Mouse (Mus musculus) hindbrain, embryonic 13.5 days (tissue): ENCODE measurements around the gene Tjp3. TPM values are rescaled to one million over a fixed set of nuclear protein-coding genes. Genes with fewer than 3 reads are reported as not detected.

Experiments used
- ATAC-seq: fragments of 200-750 bp; cut with Nextera tagmentation; 2 replicates; pipeline ENCODE4 v1.8.0; 2017; ENCODE audit warnings: moderate TSS enrichment; ENCODE audit not compliant: low FRiP score
- H3K27ac ChIP-seq: fragments of 300-500 bp; sonication (generic); 2 replicates; pipeline ENCODE4 v1.5.1; 2015; ENCODE audit warnings: inconsistent platforms, mild to moderate bottlenecking, moderate library complexity
- H3K27me3 ChIP-seq: fragments of 300-500 bp; sonication (generic); 2 replicates; pipeline ENCODE4 v1.6.1; 2015; ENCODE audit warnings: mild to moderate bottlenecking, inconsistent platforms
- H3K36me3 ChIP-seq: fragments of 300-500 bp; sonication (generic); 2 replicates; pipeline ENCODE4 v1.6.1; 2015; ENCODE audit warnings: mild to moderate bottlenecking, inconsistent platforms
- H3K4me1 ChIP-seq: fragments of 300-500 bp; sonication (generic); replicated peaks from 2 replicates; pipeline ENCODE4 v1.6.1; 2015; ENCODE audit warnings: inconsistent platforms
- H3K4me2 ChIP-seq: fragments of 300-500 bp; sonication (generic); 2 replicates; pipeline ENCODE4 v1.6.1; 2015; ENCODE audit warnings: inconsistent platforms, mild to moderate bottlenecking, moderate library complexity
- H3K4me3 ChIP-seq: fragments of 300-500 bp; sonication (generic); 2 replicates; pipeline ENCODE4 v1.5.1; 2015; ENCODE audit warnings: mild to moderate bottlenecking, inconsistent platforms
- H3K9ac ChIP-seq: fragments of 300-500 bp; sonication (generic); 2 replicates; pipeline ENCODE4 v1.6.1; 2015; ENCODE audit warnings: mild to moderate bottlenecking, inconsistent platforms
- H3K9me3 ChIP-seq: fragments of 300-500 bp; sonication (generic); 2 replicates; pipeline ENCODE4 v1.6.1; 2016; ENCODE audit warnings: inconsistent platforms
- WGBS: fragments of 180-500 bp; shearing (Covaris S2); methylation state at CpG from one replicate; pipeline ENCODE4 v1.1.7; 2015; 5-methylcytosine and 5-hydroxymethylcytosine counted together
- polyA plus RNA-seq: library from polyadenylated mRNA; unstranded; fragments of >200 nt; fragmentation: Nextera tagmentation; extraction: Ambion mirVana; gene quantifications from 2 replicates; pipeline ENCODE4 v1.2.1, GENCODE M21; 2015

The Tjp3 gene
- polyA plus RNA-seq, 1 experiment from 2014 or later: 4.5 TPM

DNA sequence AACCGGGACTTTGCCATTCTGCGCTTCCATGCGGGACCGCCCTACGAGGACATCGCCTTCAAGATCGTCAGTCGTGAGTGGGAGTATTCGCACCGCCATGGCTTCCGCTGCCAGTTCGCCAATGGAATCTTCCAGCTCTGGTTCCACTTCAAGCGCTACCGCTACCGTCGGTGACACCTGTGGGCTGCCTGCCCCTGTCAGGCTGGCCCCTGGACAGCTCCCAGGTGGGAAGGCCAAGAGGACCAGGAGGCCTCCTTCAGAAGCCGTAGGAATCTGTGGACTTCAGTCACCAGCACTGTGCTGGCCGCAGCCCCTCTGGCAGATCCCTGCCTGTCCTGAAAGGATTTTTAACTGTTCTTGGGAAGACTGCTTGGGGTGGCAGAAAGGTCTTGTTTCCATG is 34.4 kb upstream of the Tjp3 start:
- peaks cover 19% of the 10 kb centered on the region for H3K4me1 ChIP-seq
- no peaks in the 10 kb centered on the region for H3K9me3 ChIP-seq
- H3K4me2 ChIP-seq: no peak overlapping the region
- no peak for ATAC-seq
- H3K9ac ChIP-seq: no peak overlapping the region
- no peak overlapping the region for H3K27ac ChIP-seq
- peaks cover 6% of the 10 kb centered on the region for H3K27me3 ChIP-seq
- H3K4me3 ChIP-seq: no peak overlapping the region
- 95% methylated on average over 18 of the region's 18 CpGs for WGBS
- peaks cover 61% of the 10 kb centered on the region for H3K36me3 ChIP-seq

DNA sequence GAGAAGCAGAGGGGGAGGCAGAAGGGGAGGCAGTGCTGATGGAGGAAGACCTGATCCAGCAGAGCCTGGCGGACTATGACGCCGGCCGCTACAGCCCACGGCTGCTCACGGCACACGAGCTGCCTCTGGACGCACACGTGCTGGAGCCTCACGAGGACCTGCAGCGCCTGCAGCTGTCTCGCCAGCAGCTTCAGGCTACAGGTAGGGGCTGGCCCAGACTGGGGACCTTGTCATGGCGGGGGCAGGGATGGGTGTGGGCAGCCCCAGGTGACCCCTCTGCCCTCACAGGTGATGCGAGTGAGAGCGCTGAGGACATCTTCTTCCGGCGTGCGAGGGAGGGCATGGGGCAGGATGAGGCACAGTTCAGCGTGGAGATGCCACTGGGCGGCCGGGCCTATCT is 33.8 kb upstream of the Tjp3 start:
- no peak for ATAC-seq
- no peaks in the 10 kb centered on the region for H3K9me3 ChIP-seq
- no peak overlapping the region for H3K9ac ChIP-seq
- 0 out of 2 replicates have a peak, but pooled peaks cover under 1% of the 10 kb centered on the region for H3K27me3 ChIP-seq
- no peak overlapping the region for H3K27ac ChIP-seq
- H3K4me1 ChIP-seq: peaks cover 19% of the 10 kb centered on the region
- H3K4me3 ChIP-seq: no peak overlapping the region
- peaks cover 61% of the 10 kb centered on the region for H3K36me3 ChIP-seq
- no peak overlapping the region for H3K4me2 ChIP-seq
- 94% methylated on average over 21 of the region's 21 CpGs for WGBS

DNA sequence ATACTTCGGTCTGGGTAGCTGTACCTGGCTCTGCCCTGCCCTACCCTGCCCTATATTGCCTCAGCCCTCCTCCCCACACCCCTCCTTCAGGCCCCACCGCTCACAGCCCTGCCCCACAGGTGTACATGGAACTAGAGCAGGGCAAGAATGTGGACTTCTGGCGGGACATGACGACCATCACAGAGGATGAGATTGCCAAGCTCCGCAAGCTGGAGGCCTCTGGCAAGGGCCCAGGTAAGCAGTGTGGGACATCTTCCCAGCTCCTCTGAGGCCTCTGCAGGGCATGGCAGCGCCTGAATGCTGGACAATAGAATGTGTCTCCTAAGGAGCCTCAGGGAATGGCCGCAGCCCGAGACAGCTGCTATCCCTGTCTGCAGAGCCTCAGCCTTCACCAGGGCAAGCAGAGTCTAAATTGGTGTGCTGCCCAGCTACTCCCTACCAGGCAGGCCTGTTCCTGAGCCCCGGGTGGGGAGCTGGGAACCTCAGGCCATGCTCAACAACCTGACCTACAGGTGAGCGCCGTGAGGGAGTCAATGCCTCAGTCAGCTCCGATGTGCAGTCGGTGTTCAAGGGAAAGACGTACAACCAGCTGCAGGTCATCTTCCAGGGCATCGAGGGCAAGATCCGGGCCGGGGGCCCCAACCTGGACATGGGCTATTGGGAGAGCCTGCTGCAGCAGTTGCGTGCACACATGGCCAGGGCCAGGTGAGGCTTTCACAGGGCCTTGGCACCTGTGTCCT is 32.6 kb upstream of the Tjp3 start:
- no peak overlapping the region for H3K27ac ChIP-seq
- H3K9ac ChIP-seq: no peak overlapping the region
- no peak overlapping the region for H3K4me2 ChIP-seq
- H3K4me3 ChIP-seq: no peak overlapping the region
- no peaks in the 10 kb centered on the region for H3K27me3 ChIP-seq
- 95% methylated on average over 18 of the region's 18 CpGs for WGBS
- peaks cover 62% of the 10 kb centered on the region for H3K36me3 ChIP-seq
- ATAC-seq: no peak
- no peaks in the 10 kb centered on the region for H3K9me3 ChIP-seq
- H3K4me1 ChIP-seq: peaks cover 30% of the 10 kb centered on the region

DNA sequence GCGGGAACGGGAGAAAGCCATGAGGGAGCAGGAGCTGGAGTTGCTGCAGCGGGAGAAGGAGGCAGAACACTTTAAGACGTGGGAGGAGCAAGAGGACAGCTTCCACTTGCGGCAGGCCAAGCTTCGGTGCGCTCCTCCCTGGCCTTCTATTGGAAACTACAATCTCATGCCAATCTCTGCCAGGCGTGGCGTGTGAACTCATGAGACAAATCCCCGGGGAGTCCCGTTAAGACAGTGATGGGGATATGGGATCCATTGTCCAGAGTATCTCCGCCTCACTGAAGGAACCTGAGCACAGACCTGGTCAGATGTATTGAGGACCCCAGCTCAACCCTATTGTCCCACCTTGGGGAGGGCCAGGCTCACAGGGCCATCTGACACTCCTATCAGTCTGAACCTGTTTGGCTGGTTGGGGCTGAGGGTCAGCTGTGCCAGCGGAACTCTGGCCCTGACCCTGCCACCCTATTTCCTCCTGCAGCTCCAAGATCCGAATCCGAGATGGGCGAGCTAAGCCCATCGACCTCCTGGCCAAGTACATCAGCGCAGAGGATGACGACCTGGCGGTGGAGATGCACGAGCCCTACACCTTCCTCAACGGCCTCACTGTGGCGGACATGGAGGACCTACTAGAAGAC is 31.9 kb upstream of the Tjp3 start:
- WGBS: 96% methylated on average over 23 of the region's 23 CpGs
- ATAC-seq: no peak
- H3K27ac ChIP-seq: no peak overlapping the region
- H3K36me3 ChIP-seq: peaks cover 68% of the 10 kb centered on the region
- H3K9me3 ChIP-seq: no peaks in the 10 kb centered on the region
- no peak overlapping the region for H3K4me2 ChIP-seq
- peaks cover 34% of the 10 kb centered on the region for H3K4me1 ChIP-seq
- no peak overlapping the region for H3K4me3 ChIP-seq
- H3K9ac ChIP-seq: no peak overlapping the region
- H3K27me3 ChIP-seq: no peaks in the 10 kb centered on the region

DNA sequence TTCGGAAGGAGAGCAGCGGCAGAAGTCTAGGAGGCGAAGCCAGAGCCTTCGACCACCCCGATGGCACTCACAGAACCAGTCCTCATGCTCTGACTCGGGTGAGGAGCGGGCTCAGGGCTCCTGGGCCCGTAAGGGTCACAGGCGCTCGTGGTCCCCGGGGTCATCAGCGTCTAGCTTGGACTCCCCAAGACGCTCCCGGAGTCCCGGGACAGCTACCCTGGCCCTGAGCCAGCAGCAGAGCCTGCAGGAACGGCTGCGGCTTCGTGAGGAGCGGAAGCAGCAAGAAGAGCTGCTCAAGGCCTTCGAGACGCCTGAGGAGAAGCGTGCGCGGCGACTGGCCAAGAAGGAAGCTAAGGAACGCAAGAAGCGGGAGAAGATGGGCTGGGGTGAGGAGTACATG is 31.1 kb upstream of the Tjp3 start:
- Histone ChIP-seq H3K36me3 (peaks cover 68% of the 10 kb centered on the region), H3K4me3 (peak overlapping the region; percentile 74)
- no peak for ATAC-seq

DNA sequence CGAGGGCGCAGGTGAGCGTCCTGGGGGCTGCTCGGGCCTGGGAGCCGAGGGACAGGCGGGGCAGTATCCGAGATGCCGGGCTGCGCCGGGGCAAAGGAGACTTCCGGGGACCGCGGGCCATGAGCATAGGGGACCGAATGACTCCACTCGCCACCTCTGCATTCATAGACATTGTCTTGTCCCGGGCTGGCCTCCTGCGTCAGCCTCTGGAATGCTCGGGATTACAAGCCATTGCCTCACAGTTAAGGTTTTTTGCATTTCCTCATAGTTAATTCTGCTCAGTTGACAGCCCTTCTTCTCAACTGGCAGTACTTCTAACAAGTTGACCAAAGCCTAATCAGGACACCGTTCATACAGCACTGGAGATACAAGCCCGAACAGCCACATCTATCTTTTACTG is 30.1 kb upstream of the Tjp3 start:
- Histone ChIP-seq H3K27ac (peak overlapping the region; percentile 90), H3K9ac (peak overlapping the region; percentile 90), H3K4me2 (peak overlapping the region; percentile 84), H3K27me3 (no peaks in the 10 kb centered on the region), H3K4me3 (peak overlapping the region; percentile 74), H3K4me1 (peaks cover 42% of the 10 kb centered on the region), H3K36me3 (peaks cover 66% of the 10 kb centered on the region), H3K9me3 (no peaks in the 10 kb centered on the region)
- WGBS: 3% methylated on average over 20 of the region's 20 CpGs
- peak; percentile 0; the same call in 1 of the 2 replicates for ATAC-seq

More for the DNA sequence above, 31.1 kb upstream of the Tjp3 start:
- Histone ChIP-seq H3K4me1 (peaks cover 32% of the 10 kb centered on the region), H3K9ac (peak overlapping the region; percentile 90), H3K9me3 (no peaks in the 10 kb centered on the region), H3K27me3 (no peaks in the 10 kb centered on the region), H3K27ac (no peak overlapping the region), H3K4me2 (peak overlapping the region; percentile 84)
- WGBS: 94% methylated on average over 27 of the region's 27 CpGs

DNA sequence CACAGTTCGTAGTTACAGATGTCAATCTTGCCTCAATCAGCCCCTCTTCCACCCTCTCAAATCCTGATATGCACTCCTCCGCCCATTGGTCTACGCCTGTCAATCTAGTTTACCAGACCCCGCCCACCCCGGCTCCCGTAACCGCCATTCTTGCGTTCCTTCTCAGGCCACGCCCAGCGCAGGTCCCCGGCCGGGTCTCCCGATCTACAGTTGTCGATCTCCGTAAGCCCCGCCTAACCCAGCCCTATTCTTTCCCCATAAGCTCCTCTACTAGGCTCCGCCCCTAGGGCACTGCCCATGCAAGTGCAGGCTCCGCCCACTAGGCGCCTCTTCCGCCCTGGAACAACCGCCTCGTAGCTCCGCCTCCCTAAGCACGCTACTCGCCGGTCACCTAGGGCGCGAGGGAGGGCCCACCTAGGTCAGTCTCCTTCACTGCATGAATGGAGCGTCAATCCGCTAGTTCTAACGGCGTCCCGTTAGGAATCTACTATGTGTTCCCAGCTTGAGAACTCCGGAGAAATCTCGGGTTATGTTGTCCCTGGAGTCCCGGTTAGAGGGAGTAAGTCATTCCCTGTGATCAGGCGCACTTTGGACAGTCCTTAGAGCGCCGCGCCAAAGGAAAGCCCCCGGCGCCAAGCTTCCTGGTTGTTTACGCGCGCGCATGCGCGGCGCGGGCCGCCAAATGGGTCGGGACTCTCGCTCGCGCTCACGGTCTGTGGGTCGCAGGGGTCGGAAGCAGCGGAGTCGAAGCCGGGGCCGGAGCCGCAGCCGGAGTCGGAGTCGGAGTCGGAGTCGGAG is 29.4 kb upstream of the Tjp3 start, which contains the start of gene Cactin:
Gene Cactin, plus strand, starts transcription at position 554 of the 798 bp plus-strand sequence.
- Histone ChIP-seq H3K27me3 (no peaks in the 10 kb centered on the region), H3K4me1 (peaks cover 45% of the 10 kb centered on the region), H3K36me3 (peaks cover 66% of the 10 kb centered on the region), H3K4me3 (peak within 1 kb of the TSS; percentile 74), H3K9me3 (no peaks in the 10 kb centered on the region), H3K4me2 (peak within 1 kb of the TSS; percentile 84), H3K9ac (peak within 1 kb of the TSS; percentile 90), H3K27ac (peak within 1 kb of the TSS; percentile 90)
- ATAC-seq: peak; percentile 93
- under 1% methylated on average over 68 of the region's 68 CpGs for WGBS

DNA sequence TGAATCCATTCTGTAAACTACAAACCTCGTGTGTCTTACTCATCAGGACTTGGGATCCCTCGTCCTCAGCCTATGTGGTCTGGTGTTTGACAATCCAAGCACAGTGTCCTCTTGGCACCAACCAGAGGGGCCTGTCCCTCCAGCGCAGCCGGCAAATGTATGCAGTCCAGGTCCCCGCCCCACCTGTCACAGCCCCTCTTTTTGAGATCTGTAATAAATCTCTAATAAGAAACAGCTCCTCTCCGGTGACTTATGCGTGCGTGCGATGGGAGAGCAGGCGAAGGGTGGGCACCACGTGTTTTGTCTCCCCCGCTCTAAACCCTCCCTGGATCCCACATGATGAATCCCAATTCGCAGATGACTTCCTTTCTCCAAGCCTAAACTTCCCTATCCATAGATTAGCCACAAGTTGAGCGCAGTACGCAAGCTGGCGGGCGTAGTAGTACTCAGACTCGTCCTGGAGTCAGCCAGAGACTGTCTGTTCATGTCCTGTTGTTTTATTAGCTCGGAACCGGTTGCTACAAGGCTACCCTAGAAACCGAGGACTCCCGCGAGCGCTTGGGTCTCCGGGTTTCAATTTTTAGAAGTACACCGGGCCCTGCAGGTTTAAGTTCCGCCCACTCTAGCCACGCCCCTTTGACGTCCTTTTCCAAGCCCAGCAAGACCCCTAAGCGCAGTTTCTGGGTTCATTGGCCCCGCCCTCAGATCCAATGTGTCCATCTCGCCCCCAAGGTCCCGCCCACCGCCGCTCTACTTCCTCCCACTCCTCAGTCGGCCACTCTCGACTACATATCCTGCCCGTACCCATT is 28.6 kb upstream of the Tjp3 start:
- Histone ChIP-seq H3K36me3 (peaks cover 66% of the 10 kb centered on the region), H3K4me2 (peak overlapping the region; percentile 84), H3K27ac (peak overlapping the region; percentile 90), H3K9ac (peak overlapping the region; percentile 67), H3K4me3 (peak overlapping the region; percentile 74), H3K4me1 (peaks cover 45% of the 10 kb centered on the region), H3K9me3 (no peaks in the 10 kb centered on the region), H3K27me3 (no peaks in the 10 kb centered on the region)
- ATAC-seq: peak; percentile 0
- WGBS: 2% methylated on average over 38 of the region's 38 CpGs

DNA sequence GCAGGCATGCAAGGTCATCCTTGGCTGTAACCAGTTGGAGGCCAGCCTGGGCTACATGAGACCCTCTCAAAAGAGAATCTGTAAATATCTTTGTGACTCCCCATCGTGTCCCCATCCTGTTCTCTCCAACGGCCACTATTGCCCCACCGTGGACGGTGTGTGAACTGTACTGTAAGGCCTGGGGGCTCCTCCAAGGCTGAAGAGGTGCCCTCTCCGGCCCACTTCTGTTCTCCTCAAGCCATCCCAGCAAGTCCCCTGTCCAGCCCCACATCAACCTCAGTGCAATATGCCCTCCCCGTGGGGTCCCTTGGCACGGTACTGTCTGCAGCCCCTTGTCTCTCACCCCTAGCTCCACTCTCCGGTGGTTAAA is 27.9 kb upstream of the Tjp3 start:
- WGBS: 38% methylated on average over 8 of the region's 8 CpGs
- H3K4me2 ChIP-seq: peak overlapping the region; percentile 84
- H3K4me3 ChIP-seq: peak overlapping the region; percentile 74
- peaks cover 45% of the 10 kb centered on the region for H3K4me1 ChIP-seq
- no peaks in the 10 kb centered on the region for H3K27me3 ChIP-seq
- H3K9me3 ChIP-seq: no peaks in the 10 kb centered on the region
- ATAC-seq: no peak
- H3K27ac ChIP-seq: peak overlapping the region; percentile 90
- H3K9ac ChIP-seq: peak overlapping the region; percentile 67
- peaks cover 66% of the 10 kb centered on the region for H3K36me3 ChIP-seq

DNA sequence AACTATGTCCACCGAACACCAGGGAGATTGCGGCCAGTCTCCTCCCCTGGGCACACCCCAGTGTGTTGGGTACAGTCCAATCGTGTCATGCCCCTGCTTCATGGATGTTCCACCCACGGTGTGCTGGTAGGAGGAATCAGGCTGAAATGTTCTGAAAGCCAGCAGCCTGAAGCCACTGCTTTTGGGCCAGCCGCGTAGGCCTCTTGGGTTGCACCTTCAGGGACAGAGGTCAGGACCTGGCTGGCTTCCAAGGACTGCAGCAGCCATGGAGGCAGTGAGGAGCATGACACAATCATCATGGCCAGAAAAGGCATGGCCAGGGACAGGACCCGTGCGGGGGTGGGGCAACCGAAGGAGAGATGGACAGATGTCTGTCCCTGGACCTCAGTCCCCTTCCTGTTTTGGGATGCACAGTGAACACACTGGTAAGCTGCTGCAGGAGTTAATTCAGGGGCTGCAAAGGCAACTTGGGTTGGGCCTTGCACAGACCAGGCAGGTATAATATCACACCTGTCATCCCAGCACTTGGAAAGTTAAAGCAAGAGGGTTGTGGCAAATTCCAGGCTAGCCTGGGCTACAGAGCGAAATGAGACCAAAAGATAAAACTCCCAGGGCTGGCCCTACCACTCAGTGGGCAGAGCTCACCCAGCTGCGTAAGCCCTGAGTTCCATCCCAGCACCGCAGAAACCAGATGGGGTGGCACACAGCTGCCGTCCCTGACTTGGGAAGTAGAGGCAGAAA is 27.4 kb upstream of the Tjp3 start:
- peak overlapping the region; percentile 67 for H3K9ac ChIP-seq
- WGBS: 90% methylated on average over 13 of the region's 13 CpGs
- H3K4me2 ChIP-seq: peak overlapping the region; percentile 84; the same call in 1 of the 2 replicates
- peak overlapping the region; percentile 74; the same call in 1 of the 2 replicates for H3K4me3 ChIP-seq
- peaks cover 66% of the 10 kb centered on the region for H3K36me3 ChIP-seq
- H3K4me1 ChIP-seq: peaks cover 45% of the 10 kb centered on the region
- H3K27me3 ChIP-seq: no peaks in the 10 kb centered on the region
- no peaks in the 10 kb centered on the region for H3K9me3 ChIP-seq
- H3K27ac ChIP-seq: no peak overlapping the region
- no peak for ATAC-seq

DNA sequence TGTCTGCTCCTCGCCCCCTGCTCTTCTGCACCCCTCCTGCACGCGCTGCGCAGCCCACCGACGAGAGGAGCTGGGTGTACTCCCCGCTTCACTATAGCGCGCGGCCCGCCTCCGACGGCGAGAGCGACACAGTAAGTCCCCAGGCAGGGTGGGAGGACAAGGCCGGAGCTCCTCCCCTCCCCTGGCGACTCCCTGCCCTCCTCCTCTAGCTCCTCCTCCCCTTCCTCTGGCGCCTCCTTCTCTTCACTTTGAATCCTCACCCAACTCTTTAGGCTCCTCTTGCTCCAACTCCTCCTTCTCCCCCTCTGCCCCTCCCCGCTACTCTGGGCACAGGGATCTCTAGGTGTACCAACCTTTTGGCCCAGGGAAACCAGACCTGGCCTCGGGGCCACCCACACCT is 25.9 kb upstream of the Tjp3 start:
- Histone ChIP-seq H3K9ac (peak overlapping the region; percentile 43), H3K36me3 (peaks cover 66% of the 10 kb centered on the region), H3K9me3 (no peaks in the 10 kb centered on the region), H3K4me1 (peaks cover 38% of the 10 kb centered on the region), H3K4me2 (peak overlapping the region; percentile 30), H3K27ac (no peak overlapping the region), H3K4me3 (no peak overlapping the region), H3K27me3 (no peaks in the 10 kb centered on the region)
- no peak for ATAC-seq
- WGBS: 17% methylated on average over 20 of the region's 20 CpGs
